Mouse (Mus musculus): ENCODE measurements at regions not wholly inside any gene's neighbourhood (a gene's known extent, or its start where the extent isn't known, plus 50 kb on each side); places are given as distances from the start of the nearest gene placed in this dataset.
"Not testable (repeated sequence)": the region's sequence is repeated elsewhere in the genome, so short reads cannot be mapped to it uniquely, and the experiment has no call there.

- H3K36me3 ChIP-seq (ENCODE audit: insufficient read depth, low read length) = no peaks in the 10 kb centered on the region
- DNase-seq (ENCODE audit: low spot score) (peak; percentile 57), ATAC-seq (ENCODE audit: low FRiP score) (0 out of 2 replicates have a peak, but pooled peaks have one; percentile 27)
- no peak overlapping the region for H3K9ac ChIP-seq (replicated peaks; ENCODE audit: low read length, poor library complexity, severe bottlenecking)
- H3K4me1 ChIP-seq (ENCODE audit: insufficient read depth, low read length) = no peaks in the 10 kb centered on the region
- H3K9me3 ChIP-seq (ENCODE audit: low read length) = no peaks in the 10 kb centered on the region
- whole genome bisulfite sequencing = 22% methylated on average over 3 of the region's 3 CpGs
- no peak overlapping the region for H3K4me3 ChIP-seq (ENCODE audit: low read depth, low read length)
- peak; percentile 68 for TF ChIP-seq CTCF (IDR thresholded peaks at IDR 0.05)
- no peak overlapping the region; the same call in 1 of the 2 replicates for H3K4me2 ChIP-seq (ENCODE audit: low read depth, low read length, poor library complexity, severe bottlenecking)
- no peaks in the 10 kb centered on the region for H3K27me3 ChIP-seq (ENCODE audit: insufficient read depth, low read length)
- no peak overlapping the region for H3K27ac ChIP-seq (ENCODE audit: low read depth, low read length)
Observed at GRCm38 (mm10) chr3:7306800-7307199, 686.6 kb upstream of the 1700008P02Rik start.

- H3K9me3 ChIP-seq (ENCODE audit: low read length) = no peaks in the 10 kb centered on the region
- no peaks in the 10 kb centered on the region for H3K36me3 ChIP-seq (ENCODE audit: insufficient read depth, low read length)
- no peak overlapping the region for H3K9ac ChIP-seq (replicated peaks; ENCODE audit: low read length, poor library complexity, severe bottlenecking)
- no peak overlapping the region for H3K4me3 ChIP-seq (ENCODE audit: low read depth, low read length)
- ATAC-seq (ENCODE audit: low FRiP score) (no peak), DNase-seq (ENCODE audit: low spot score) (no peak)
- whole genome bisulfite sequencing = 66% methylated on average over 3 of the region's 3 CpGs
- no peaks in the 10 kb centered on the region for H3K4me1 ChIP-seq (ENCODE audit: insufficient read depth, low read length)
- TF ChIP-seq CTCF (IDR thresholded peaks at IDR 0.05) = no peak
- no peak overlapping the region for H3K4me2 ChIP-seq (ENCODE audit: low read depth, low read length, poor library complexity, severe bottlenecking)
- no peak overlapping the region for H3K27ac ChIP-seq (ENCODE audit: low read depth, low read length)
- H3K27me3 ChIP-seq (ENCODE audit: insufficient read depth, low read length) = no peaks in the 10 kb centered on the region
Observed at GRCm38 (mm10) chr3:7298511-7298910, 678.3 kb upstream of the 1700008P02Rik start.

- no peak for TF ChIP-seq CTCF (IDR thresholded peaks at IDR 0.05)
- ATAC-seq (ENCODE audit: low FRiP score) (no peak), DNase-seq (ENCODE audit: low spot score) (no peak)
- H3K36me3 ChIP-seq (ENCODE audit: insufficient read depth, low read length) = no peaks in the 10 kb centered on the region
- H3K27ac ChIP-seq (ENCODE audit: low read depth, low read length) = no peak overlapping the region
- H3K4me1 ChIP-seq (ENCODE audit: insufficient read depth, low read length) = no peaks in the 10 kb centered on the region
- H3K4me3 ChIP-seq (ENCODE audit: low read depth, low read length) = no peak overlapping the region
- H3K9me3 ChIP-seq (ENCODE audit: low read length) = no peaks in the 10 kb centered on the region
- H3K27me3 ChIP-seq (ENCODE audit: insufficient read depth, low read length) = no peaks in the 10 kb centered on the region
- no peak overlapping the region for H3K9ac ChIP-seq (replicated peaks; ENCODE audit: low read length, poor library complexity, severe bottlenecking)
- H3K4me2 ChIP-seq (ENCODE audit: low read depth, low read length, poor library complexity, severe bottlenecking) = no peak overlapping the region
Observed at GRCm38 (mm10) chr3:7291026-7291425, 670.8 kb upstream of the 1700008P02Rik start.

GRCm38 (mm10) chr3:7257591-7257990, 637.3 kb upstream of the 1700008P02Rik start:
- WGBS = 68% methylated on average over 3 of the region's 3 CpGs

DNA sequence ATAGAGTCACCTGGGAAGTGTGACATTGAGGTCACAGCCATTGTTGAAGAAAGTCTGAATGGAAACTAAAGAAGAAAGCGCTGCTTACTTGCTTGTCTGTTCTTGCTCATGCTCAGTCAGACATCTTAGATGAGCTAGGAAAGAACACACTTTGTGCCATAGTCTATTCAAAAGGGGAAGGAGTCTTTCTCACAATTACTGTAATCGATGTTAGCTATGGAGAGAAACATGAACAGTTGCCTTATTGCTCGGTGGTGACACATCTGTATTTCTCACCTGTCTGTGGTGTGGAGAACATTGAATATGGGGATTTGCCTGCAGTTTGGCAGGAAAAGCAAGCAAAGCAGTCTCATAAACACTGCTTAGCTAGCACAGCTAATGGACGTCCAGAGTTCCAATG, 628.1 kb upstream of the 1700008P02Rik start:
- H3K27me3 ChIP-seq (ENCODE audit: insufficient read depth, low read length) = no peaks in the 10 kb centered on the region
- no peak overlapping the region for H3K4me2 ChIP-seq (ENCODE audit: low read depth, low read length, poor library complexity, severe bottlenecking)
- TF ChIP-seq CTCF (IDR thresholded peaks at IDR 0.05) = no peak
- H3K9ac ChIP-seq (replicated peaks; ENCODE audit: low read length, poor library complexity, severe bottlenecking) = no peak overlapping the region
- no peaks in the 10 kb centered on the region for H3K36me3 ChIP-seq (ENCODE audit: insufficient read depth, low read length)
- no peaks in the 10 kb centered on the region for H3K4me1 ChIP-seq (ENCODE audit: insufficient read depth, low read length)
- 84% methylated on average over 4 of the region's 4 CpGs for WGBS
- H3K4me3 ChIP-seq (ENCODE audit: low read depth, low read length) = no peak overlapping the region
- H3K27ac ChIP-seq (ENCODE audit: low read depth, low read length) = no peak overlapping the region
- H3K9me3 ChIP-seq (ENCODE audit: low read length) = no peaks in the 10 kb centered on the region
- DNase-seq (ENCODE audit: low spot score) (no peak), ATAC-seq (ENCODE audit: low FRiP score) (no peak)

More at GRCm38 (mm10) chr3:7257591-7257990, 637.3 kb upstream of the 1700008P02Rik start:
- no peak overlapping the region for H3K9ac ChIP-seq (replicated peaks; ENCODE audit: low read length, poor library complexity, severe bottlenecking)
- no peaks in the 10 kb centered on the region for H3K9me3 ChIP-seq (ENCODE audit: low read length)
- no peak for DNase-seq (ENCODE audit: low spot score)
- no peak overlapping the region for H3K4me2 ChIP-seq (ENCODE audit: low read depth, low read length, poor library complexity, severe bottlenecking)
- H3K27ac ChIP-seq (ENCODE audit: low read depth, low read length) = no peak overlapping the region
- H3K4me1 ChIP-seq (ENCODE audit: insufficient read depth, low read length) = no peaks in the 10 kb centered on the region
- H3K36me3 ChIP-seq (ENCODE audit: insufficient read depth, low read length) = no peaks in the 10 kb centered on the region
- no peak for ATAC-seq (ENCODE audit: low FRiP score)
- no peak for TF ChIP-seq CTCF (IDR thresholded peaks at IDR 0.05)
- no peaks in the 10 kb centered on the region for H3K27me3 ChIP-seq (ENCODE audit: insufficient read depth, low read length)
- no peak overlapping the region for H3K4me3 ChIP-seq (ENCODE audit: low read depth, low read length)

- ATAC-seq (ENCODE audit: low FRiP score) (no peak), DNase-seq (ENCODE audit: low spot score) (no peak)
- H3K4me1 ChIP-seq (ENCODE audit: insufficient read depth, low read length) = no peaks in the 10 kb centered on the region
- no peaks in the 10 kb centered on the region for H3K27me3 ChIP-seq (ENCODE audit: insufficient read depth, low read length)
- no peaks in the 10 kb centered on the region for H3K36me3 ChIP-seq (ENCODE audit: insufficient read depth, low read length)
- 89% methylated on average over 2 of the region's 2 CpGs for WGBS
- H3K4me2 ChIP-seq (ENCODE audit: low read depth, low read length, poor library complexity, severe bottlenecking) = no peak overlapping the region
- H3K27ac ChIP-seq (ENCODE audit: low read depth, low read length) = no peak overlapping the region
- 0 out of 2 replicates have a peak, but pooled peaks cover 4% of the 10 kb centered on the region for H3K9me3 ChIP-seq (ENCODE audit: low read length)
- no peak for TF ChIP-seq CTCF (IDR thresholded peaks at IDR 0.05)
- no peak overlapping the region for H3K9ac ChIP-seq (replicated peaks; ENCODE audit: low read length, poor library complexity, severe bottlenecking)
- H3K4me3 ChIP-seq (ENCODE audit: low read depth, low read length) = no peak overlapping the region
Observed at GRCm38 (mm10) chr3:7229769-7230168, 609.5 kb upstream of the 1700008P02Rik start.

DNA sequence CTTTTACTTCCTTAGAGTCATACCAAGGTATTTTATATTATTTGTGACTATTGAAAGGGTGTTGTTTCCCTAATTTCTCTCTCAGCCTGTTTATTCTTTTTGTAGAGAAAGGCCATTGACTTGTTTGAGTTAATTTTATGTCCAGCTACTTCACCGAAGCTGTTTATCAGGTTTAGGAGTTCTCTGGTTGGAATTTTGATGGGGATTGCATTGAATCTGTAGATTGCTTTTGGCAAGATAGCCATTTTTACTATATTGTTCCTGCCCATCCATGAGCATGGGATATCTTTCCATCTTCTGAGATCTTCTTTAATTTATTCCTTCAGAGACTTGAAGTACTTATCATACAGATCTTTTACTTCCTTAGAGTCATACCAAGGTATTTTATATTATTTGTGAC, 568.3 kb upstream of the 1700008P02Rik start:
- DNase-seq (ENCODE audit: low spot score); H3K9me3 ChIP-seq (ENCODE audit: low read length); H3K36me3 ChIP-seq (ENCODE audit: insufficient read depth, low read length); H3K27me3 ChIP-seq (ENCODE audit: insufficient read depth, low read length); ATAC-seq (ENCODE audit: low FRiP score); H3K4me2 ChIP-seq (ENCODE audit: low read depth, low read length, poor library complexity, severe bottlenecking); H3K4me1 ChIP-seq (ENCODE audit: insufficient read depth, low read length); H3K9ac ChIP-seq (replicated peaks; ENCODE audit: low read length, poor library complexity, severe bottlenecking); H3K4me3 ChIP-seq (ENCODE audit: low read depth, low read length); H3K27ac ChIP-seq (ENCODE audit: low read depth, low read length): not testable (repeated sequence)
- WGBS = 84% methylated on average over 1 of the region's 1 CpGs

Measured in midbrain, postnatal 0 days (tissue).